In the genomic region with DNA sequence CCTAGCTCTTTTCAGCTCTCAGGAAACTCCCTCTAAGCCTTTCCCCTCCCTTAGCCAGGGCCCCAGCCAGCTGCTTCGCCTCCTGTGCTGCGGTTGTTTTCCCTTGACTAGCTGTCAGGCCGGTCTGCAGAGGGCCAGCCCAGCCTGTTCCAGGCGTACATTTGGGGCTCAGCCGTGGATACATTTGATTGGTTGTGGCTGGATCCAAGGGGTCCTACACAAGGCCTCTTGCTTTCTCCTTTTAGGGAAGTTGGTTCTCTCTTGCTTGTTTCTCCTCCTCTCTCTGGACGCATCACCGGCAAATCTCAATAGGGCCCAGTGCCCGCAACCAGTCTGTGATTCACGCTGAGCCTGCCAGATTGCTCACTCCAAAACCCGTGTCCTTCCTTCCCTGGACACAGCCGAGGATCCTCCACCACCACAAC, we compare ENCODE assay signal across 9 mouse cellular contexts. TPM values are rescaled to one million over a fixed set of nuclear protein-coding genes. Genes with fewer than 3 reads are reported as not detected.
DNase-seq lines count a peak whose midpoint lies in the region; ATAC-seq and TF ChIP-seq lines count a peak whose summit lies in the region.
"Had no signal": no experiment of that assay in that cellular context is flagged by ENCODE, and none has a peak within 500 bp of the region (broad histone marks: within the 10 kb centered on the region; RNA-seq: fewer than 3 reads in every experiment).

No protein-coding gene starts in this region.

- no peaks in the 10 kb centered on the region for H3K9me3 ChIP-seq in intestine, postnatal 0 days (ENCODE audit: control insufficient read depth)
- no peaks in the 10 kb centered on the region for H3K9me3 ChIP-seq in stomach, embryonic 14.5 days (ENCODE audit: control insufficient read depth, low read depth, low read length)

- WGBS in intestine, postnatal 0 days: 28% methylated on average over 11 of the region's 11 CpGs
- WGBS in stomach, embryonic 14.5 days: 12% methylated on average over 11 of the region's 11 CpGs

- H3K27ac ChIP-seq in intestine, postnatal 0 days (ENCODE audit: low read depth, low read length): peak overlapping the region; percentile 74
- peak overlapping the region; percentile 98 for H3K27ac ChIP-seq in stomach, embryonic 14.5 days (ENCODE audit: low read length)
- H3K27ac ChIP-seq: macrophage had no signal

- TF ChIP-seq CTCF in intestine, postnatal 0 days (IDR thresholded peaks at IDR 0.05; ENCODE audit: low read depth): peak; percentile 19; the same call in 1 of the 2 replicates

- no peaks in the 10 kb centered on the region for H3K4me1 ChIP-seq in intestine, postnatal 0 days (replicated peaks; ENCODE audit: control insufficient read depth, insufficient read depth, low read length)
- peaks cover 56% of the 10 kb centered on the region for H3K4me1 ChIP-seq in stomach, embryonic 14.5 days (ENCODE audit: control insufficient read depth, insufficient read depth, low read length)

- ATAC-seq in intestine, postnatal 0 days: peak; percentile 65
- ATAC-seq in stomach, embryonic 14.5 days (ENCODE audit: insufficient number of reproducible peaks, insufficient read depth, low FRiP score, low read depth): peak; percentile 95
- no peak for ATAC-seq in frontal cortex, adult (ENCODE audit: low TSS enrichment)

- no peaks in the 10 kb centered on the region for H3K27me3 ChIP-seq in intestine, postnatal 0 days (replicated peaks; ENCODE audit: control insufficient read depth, insufficient read depth, low read length)
- H3K27me3 ChIP-seq in stomach, embryonic 14.5 days (ENCODE audit: control insufficient read depth, insufficient read depth, low read length): no peaks in the 10 kb centered on the region

- DNase-seq in adipocyte (ENCODE audit: low spot score): peak; percentile 74
- DNase-seq in embryo, embryonic 11 days: peak; percentile 84
- DNase-seq in heart, adult 18-20 months: peak; percentile 79 to 83
- DNase-seq in lung, postnatal 25 days (ENCODE audit: low spot score): peak; percentile 64
- DNase-seq in right cerebral cortex, adult 2 months (ENCODE audit: low spot score in 2 of 2): no peak

- H3K9ac ChIP-seq in intestine, postnatal 0 days (ENCODE audit: low read depth, low read length): no peak overlapping the region
- no peak overlapping the region for H3K9ac ChIP-seq in stomach, embryonic 14.5 days (replicated peaks; ENCODE audit: low read depth, low read length)

- no peaks in the 10 kb centered on the region for H3K36me3 ChIP-seq in intestine, postnatal 0 days (ENCODE audit: control insufficient read depth, insufficient read depth)
- no peaks in the 10 kb centered on the region; the same call in 1 of the 2 replicates for H3K36me3 ChIP-seq in stomach, embryonic 14.5 days (ENCODE audit: control insufficient read depth, insufficient read depth, low read length)

- H3K4me2 ChIP-seq in intestine, postnatal 0 days (replicated peaks; ENCODE audit: low read depth): no peak overlapping the region
- no peak overlapping the region for H3K4me2 ChIP-seq in stomach, embryonic 14.5 days (replicated peaks; ENCODE audit: low read depth, low read length)

- no peak overlapping the region for H3K4me3 ChIP-seq in intestine, postnatal 0 days (ENCODE audit: low read depth, low read length)
- no peak overlapping the region for H3K4me3 ChIP-seq in stomach, embryonic 14.5 days (ENCODE audit: low read depth, low read length)

RNA-seq across cellular contexts. Expression of a gene that starts 40.4 kb away (rescaled TPM):
- total RNA-seq in heart, adult 18-20 months (2021): 10 to 100 TPM; 38.9 to 42.8 TPM
- 37.4 and 40.1 TPM in 2 replicates for polyA plus RNA-seq in intestine, postnatal 0 days (2015; fragmentation: Nextera tagmentation; extraction: Ambion mirVana)
- polyA plus RNA-seq in stomach, embryonic 14.5 days (2014; fragmentation: Nextera tagmentation; extraction: Ambion mirVana): 128 and 135 TPM in 2 replicates

Comparison
In these comparisons a context has a peak if more than half of its experiments do, and no peak if none do; other contexts are left out.
1. DNase-seq: peak in adipocyte (single experiment), embryo, embryonic 11 days (single experiment), heart, adult 18-20 months (2 of 2) and lung, postnatal 25 days (single experiment); none in right cerebral cortex, adult 2 months (0 of 2).